Mouse (Mus musculus) left cerebral cortex, adult 2 months (tissue): ENCODE measurements around the gene Hsd17b6. TPM values are rescaled to one million over a fixed set of nuclear protein-coding genes. Genes with fewer than 3 reads are reported as not detected.
A peak's percentile ranks its signal among the peaks of the same experiment; 100 is the strongest.

Experiments
- DNase-seq, 2 experiments: peaks; one replicate each; pipeline ENCODE4 v3.0.0; 2021 to 2022; ENCODE audit warnings: low spot score in 2 of 2, mixed read lengths in 1 of 2; ENCODE audit errors: extremely low spot score in 1 of 2
- H3K27ac ChIP-seq: fragments of 200-600 bp; 2 replicates; pipeline ENCODE4 v1.8.1; 2022
- H3K4me3 ChIP-seq: fragments of 200-600 bp; 2 replicates; pipeline ENCODE4 v1.8.1; 2022
- CTCF ChIP-seq: fragments of 200-600 bp; IDR thresholded peaks from 2 replicates; pipeline ENCODE4 v1.8.1; 2022; ENCODE audit warnings: antibody characterized with exemption, mild to moderate bottlenecking, moderate library complexity
- intact Hi-C: fragments of 180-260 bp; cut with DNase I; formaldehyde crosslinking; loops from one replicate; pipeline ENCODE4 v1.15.1; 2025
- total RNA-seq, 2 experiments: library from RNA; stranded (reverse); gene quantifications; 2 replicates each; pipeline ENCODE4 v1.2.3; 2021

The Hsd17b6 gene
- total RNA-seq, 2 experiments from 2014 or later: not detected

- no peak overlapping the region for H3K4me3 ChIP-seq
- H3K27ac ChIP-seq: no peak overlapping the region
- intact Hi-C loops: no loop called here
- no peak for DNase-seq
- no peak; the same call in 1 of the 2 replicates for TF ChIP-seq CTCF
Measured at GRCm38 (mm10) chr10:127959161-127959679, 48.2 kb downstream of the Hsd17b6 start.

GRCm38 (mm10) chr10:127956168-127956816, 51.1 kb downstream of the Hsd17b6 start:
- intact Hi-C loops: loop anchor here (1.0 kb wide), 1 partner anchor 52 kb away; no protein-coding TSS in a partner anchor
- Histone ChIP-seq H3K27ac (no peak overlapping the region), H3K4me3 (no peak overlapping the region)
- peak; percentile 87 for TF ChIP-seq CTCF
- DNase-seq: peak; percentile 59 to 73

- H3K4me3 ChIP-seq: no peak overlapping the region
- intact Hi-C loops: no loop called here
- no peak for TF ChIP-seq CTCF
- no peak overlapping the region for H3K27ac ChIP-seq
- DNase-seq: no peak
Measured at GRCm38 (mm10) chr10:127955034-127955433, 52.4 kb downstream of the Hsd17b6 start.

GRCm38 (mm10) chr10:127951821-127952220, 55.6 kb downstream of the Hsd17b6 start:
- intact Hi-C loops: no loop called here
- Histone ChIP-seq H3K27ac (no peak overlapping the region), H3K4me3 (no peak overlapping the region)
- no peak for TF ChIP-seq CTCF
- DNase-seq: no peak

- TF ChIP-seq CTCF: no peak
- intact Hi-C loops: no loop called here
- no peak for DNase-seq
- H3K27ac ChIP-seq: no peak overlapping the region
- H3K4me3 ChIP-seq: no peak overlapping the region
Measured at GRCm38 (mm10) chr10:127951390-127951789, 56.0 kb downstream of the Hsd17b6 start.

GRCm38 (mm10) chr10:127949596-127950130, 57.7 kb downstream of the Hsd17b6 start:
- intact Hi-C loops: loop anchor here (5.0 kb wide), 1 partner anchor 238 kb away; no protein-coding TSS in a partner anchor
- Histone ChIP-seq H3K27ac (no peak overlapping the region), H3K4me3 (no peak overlapping the region)
- no peak for TF ChIP-seq CTCF
- DNase-seq: no peak

GRCm38 (mm10) chr10:127945432-127946064, 61.9 kb downstream of the Hsd17b6 start:
- no peak overlapping the region for H3K4me3 ChIP-seq
- DNase-seq: peak in 1 of 2 experiments; percentile 28
- intact Hi-C loops: loop anchor here (2.0 to 5.0 kb wide), 2 partner anchors 61 to 242 kb away; partner anchors contain the start of gene Hsd17b6
- no peak overlapping the region for H3K27ac ChIP-seq
- peak; percentile 74 for TF ChIP-seq CTCF

Other genes starting within 250 kb of the Hsd17b6 start
- gene Rdh1, start 247.9 kb downstream of the Hsd17b6 start, total RNA-seq: under 1 TPM; 0.23 to 0.28 TPM
- gene Rdh16f1, start 247.8 kb downstream of the Hsd17b6 start, total RNA-seq: not detected
- under 1 TPM; 0.54 to 0.58 TPM for gene Rdh9, start 231.2 kb downstream of the Hsd17b6 start, total RNA-seq
- under 1 TPM; 0.20 to 0.28 TPM for gene Rdh16, start 206.5 kb downstream of the Hsd17b6 start, total RNA-seq
- not detected for gene Rdh19, start 157.7 kb downstream of the Hsd17b6 start, total RNA-seq
- not detected for gene Rdh16f2, start 141.1 kb downstream of the Hsd17b6 start, total RNA-seq
- gene Rdh7, start 118.8 kb downstream of the Hsd17b6 start, total RNA-seq: not detected
- gene Sdr9c7, start 109.1 kb downstream of the Hsd17b6 start, total RNA-seq: not detected
- 1 to 10 TPM; 7.9 to 8.1 TPM for gene Prim1, start 7.6 kb upstream of the Hsd17b6 start, total RNA-seq
- 100 to 1,000 TPM; 310 to 314 TPM for gene Naca, start 28.0 kb upstream of the Hsd17b6 start, total RNA-seq
- gene Ptges3, start 51.3 kb upstream of the Hsd17b6 start, total RNA-seq: 100 to 1,000 TPM; 121 to 123 TPM
- gene Atp5b, start 75.7 kb upstream of the Hsd17b6 start, total RNA-seq: 1,000 to 10,000 TPM; 1,628 to 1,633 TPM
- gene Baz2a, start 84.0 kb upstream of the Hsd17b6 start, total RNA-seq: 10 to 100 TPM; 42.2 to 45.1 TPM
- 10 to 100 TPM; 15.6 to 16.4 TPM for gene Rbms2, start 172.7 kb upstream of the Hsd17b6 start, total RNA-seq
- 10 to 100 TPM; 36.2 to 37.1 TPM for gene Gls2, start 186.8 kb upstream of the Hsd17b6 start, total RNA-seq
- 10 to 100 TPM in 1 of 2 experiments, 1 to 10 TPM in 1; 9.5 to 10.4 TPM for gene Spryd4, start 204.2 kb upstream of the Hsd17b6 start, total RNA-seq
- gene Mip, start 218.2 kb upstream of the Hsd17b6 start, total RNA-seq: not detected
- gene Timeless, start 224.5 kb upstream of the Hsd17b6 start, total RNA-seq: 1 to 10 TPM; 8.2 to 9.1 TPM
- gene Apon, start 246.5 kb upstream of the Hsd17b6 start, total RNA-seq: not detected